Mouse (Mus musculus) ES-Bruce4 (cell line): ENCODE results near the gene Rtraf.

Source experiments
- CTCF ChIP-seq: IDR thresholded peaks from one replicate; pipeline ENCODE4 v1.8.1; 2011; ENCODE audit warnings: low read depth, low read length
- EP300 ChIP-seq: IDR thresholded peaks from 2 replicates; pipeline ENCODE4 v1.6.1; 2011; ENCODE audit warnings: low read depth, low read length; ENCODE audit not compliant: insufficient read depth
- POLR2A ChIP-seq: IDR thresholded peaks from one replicate; pipeline ENCODE4 v1.8.1; 2011; ENCODE audit warnings: low read length; ENCODE audit not compliant: insufficient read depth

GRCm38 (mm10) chr14:19836289-19836688 is 12.7 kb upstream of the Rtraf start:
- no peak for TF ChIP-seq POLR2A
- no peak for TF ChIP-seq CTCF
- TF ChIP-seq EP300 = no peak
